Mouse (Mus musculus) regulatory T cell (primary cell): Measurements from ENCODE around the gene Rps19.
"Not testable (repeated sequence)": the region's sequence is repeated elsewhere in the genome, so short reads cannot be mapped to it uniquely, and the experiment has no call there.

Experiments
- in situ Hi-C: fragments of 300-600 bp; cut with MboI, MseI; formaldehyde crosslinking; loops from one replicate; pipeline ENCODE4 v1.15.1; 2025; ENCODE audit warnings: high pct_unique_total_duplicates

Gene Rps19

DNA sequence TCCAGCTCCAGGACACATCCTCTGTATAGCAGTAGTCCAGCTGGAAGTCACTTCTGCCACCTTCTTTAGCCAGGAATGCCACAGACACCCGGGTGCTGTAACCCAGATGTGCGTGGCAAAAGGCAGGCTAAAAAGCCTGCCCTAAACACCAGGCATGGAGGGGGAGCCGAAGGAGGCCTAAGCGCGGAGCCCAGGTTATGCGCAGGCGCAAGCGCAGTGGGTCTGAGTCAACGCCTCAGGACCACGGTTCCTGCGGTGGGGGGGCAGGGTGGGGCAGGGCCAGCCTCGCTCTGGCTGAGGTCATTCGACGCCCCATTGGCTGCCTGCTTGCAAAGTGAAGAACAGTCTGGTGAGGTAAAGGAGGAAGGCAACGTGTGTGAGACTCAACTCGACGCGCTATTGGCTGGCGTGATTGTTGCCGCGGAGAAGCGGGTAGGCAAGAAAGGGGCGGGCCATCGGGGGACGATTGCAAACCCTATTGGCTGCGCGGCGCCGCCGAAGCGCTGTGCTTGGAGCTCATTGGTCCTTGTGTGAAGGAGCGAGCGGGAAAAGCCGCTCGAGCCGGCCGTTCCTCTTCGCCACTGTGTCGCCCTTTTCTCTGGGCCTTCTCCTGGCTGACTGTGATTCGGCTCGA is 14.5 kb upstream of the Rps19 start, which contains the start of the genes Lypd4 and Dmrtc2:
Gene Lypd4 (minus strand): TSS at position 410 of the 634 bp plus-strand sequence.
Gene Dmrtc2 (plus strand): TSS at position 526 of the 634 bp plus-strand sequence.
- in situ Hi-C loops: loop anchor here (5.0 kb wide), 1 partner anchor 37 kb away; no protein-coding TSS in a partner anchor

DNA sequence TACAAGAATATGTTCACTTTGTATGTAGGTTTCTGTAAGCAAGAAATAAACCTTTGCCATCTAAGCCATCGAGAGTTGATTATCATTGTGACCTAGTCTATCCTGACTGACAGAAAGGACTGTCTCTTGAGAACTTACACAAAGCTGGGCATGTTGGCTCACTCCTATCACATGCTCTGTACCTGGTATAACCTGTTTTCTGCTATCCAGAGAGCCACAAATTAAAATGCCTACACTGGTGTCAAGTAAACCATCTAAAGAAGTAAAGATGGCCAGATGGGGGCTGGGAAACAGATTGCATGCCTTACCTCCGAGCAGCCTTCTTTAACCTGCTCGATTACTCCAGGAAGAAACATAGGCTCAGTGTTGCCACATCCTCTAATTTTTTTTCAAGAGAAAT is 6.6 kb upstream of the Rps19 start:
- in situ Hi-C loops: no loop called here

DNA sequence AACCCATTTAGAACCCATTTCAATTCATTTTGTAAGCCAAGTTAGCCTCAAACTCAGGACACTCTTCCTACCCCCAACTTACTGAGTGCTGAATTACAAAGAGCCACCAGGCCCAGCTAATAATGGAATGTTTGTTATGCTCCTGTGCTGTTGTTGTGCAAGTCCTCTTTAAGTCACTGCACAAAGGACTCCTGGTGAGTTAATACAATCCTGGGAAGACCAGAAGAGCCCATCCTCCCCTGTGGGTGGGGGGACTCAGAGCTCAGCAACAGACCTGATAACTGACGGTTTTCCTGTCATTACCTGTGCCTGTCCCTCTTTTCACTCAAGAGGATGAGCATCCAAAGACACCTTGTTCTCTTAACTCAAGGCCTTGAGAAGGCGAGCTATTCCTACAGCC is 4.6 kb upstream of the Rps19 start:
- in situ Hi-C loops: no loop called here

DNA sequence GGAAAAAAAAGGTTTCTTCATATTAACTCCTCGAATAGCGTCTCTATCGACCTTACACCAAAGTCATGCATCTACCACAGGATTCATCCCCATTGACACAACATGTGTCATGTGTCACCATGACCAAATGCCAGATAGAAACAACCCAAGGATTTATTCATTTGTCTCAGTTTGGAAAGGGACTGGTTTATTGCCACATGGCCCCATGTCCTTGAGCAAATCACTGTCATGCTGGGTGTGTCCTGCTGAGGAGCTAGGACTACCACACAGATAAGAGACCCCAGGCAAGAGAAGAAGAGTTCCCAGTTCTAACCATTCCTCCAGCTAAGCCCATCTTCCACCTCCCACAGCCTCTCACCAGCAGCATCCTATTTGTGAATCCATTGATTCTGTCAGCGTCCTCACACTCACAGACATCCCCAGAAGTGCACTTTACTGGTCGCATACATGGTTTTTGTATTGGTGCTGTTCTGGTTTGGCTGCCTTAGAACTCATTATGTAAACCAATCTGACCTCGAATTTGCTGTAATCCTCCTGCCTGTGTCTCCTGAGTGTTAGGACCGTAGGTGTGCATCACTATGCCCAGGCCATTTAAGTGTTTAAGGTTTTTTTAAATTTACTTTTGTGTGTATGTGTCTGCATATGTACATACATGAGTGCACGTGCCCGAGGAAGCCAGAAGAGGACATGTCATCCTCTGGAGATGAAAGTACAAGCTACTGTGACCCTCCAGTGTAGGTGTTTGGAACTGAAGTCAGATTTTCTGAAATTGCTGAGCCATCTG is 1.6 kb upstream of the Rps19 start:
- in situ Hi-C loops: no loop called here

DNA sequence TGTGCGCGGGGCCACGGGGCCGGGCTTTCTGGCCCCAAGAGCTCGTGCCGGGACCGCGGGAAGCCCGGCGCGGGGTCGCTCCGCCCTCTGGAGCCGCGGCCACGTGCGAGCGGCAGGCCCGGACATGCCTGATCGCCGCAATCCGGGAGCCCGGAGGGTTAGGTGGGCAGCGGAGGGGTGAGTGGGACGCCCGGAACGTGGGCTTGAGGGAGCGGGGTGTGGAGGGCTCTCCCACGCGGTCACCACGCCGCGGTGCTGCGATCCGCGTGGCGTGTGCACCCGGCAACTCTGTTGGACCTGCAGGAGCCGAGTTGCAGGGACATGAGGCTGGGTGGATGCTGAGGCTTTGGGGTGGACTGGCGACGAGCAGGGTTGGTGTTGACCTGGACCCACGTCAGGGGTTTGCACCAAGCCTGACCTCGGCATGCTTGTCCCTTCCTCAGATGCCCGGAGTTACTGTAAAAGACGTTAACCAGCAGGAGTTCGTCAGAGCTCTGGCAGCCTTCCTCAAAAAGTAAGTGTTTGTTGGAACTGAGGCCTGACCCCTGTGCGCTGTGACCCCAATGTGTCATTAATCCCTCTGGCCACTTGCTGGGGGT is 621 bp downstream of the Rps19 start:
- in situ Hi-C loops: loop anchor here (5.0 kb wide), 1 partner anchor 88 kb away; the partner anchor contains the start of gene Rabac1

DNA sequence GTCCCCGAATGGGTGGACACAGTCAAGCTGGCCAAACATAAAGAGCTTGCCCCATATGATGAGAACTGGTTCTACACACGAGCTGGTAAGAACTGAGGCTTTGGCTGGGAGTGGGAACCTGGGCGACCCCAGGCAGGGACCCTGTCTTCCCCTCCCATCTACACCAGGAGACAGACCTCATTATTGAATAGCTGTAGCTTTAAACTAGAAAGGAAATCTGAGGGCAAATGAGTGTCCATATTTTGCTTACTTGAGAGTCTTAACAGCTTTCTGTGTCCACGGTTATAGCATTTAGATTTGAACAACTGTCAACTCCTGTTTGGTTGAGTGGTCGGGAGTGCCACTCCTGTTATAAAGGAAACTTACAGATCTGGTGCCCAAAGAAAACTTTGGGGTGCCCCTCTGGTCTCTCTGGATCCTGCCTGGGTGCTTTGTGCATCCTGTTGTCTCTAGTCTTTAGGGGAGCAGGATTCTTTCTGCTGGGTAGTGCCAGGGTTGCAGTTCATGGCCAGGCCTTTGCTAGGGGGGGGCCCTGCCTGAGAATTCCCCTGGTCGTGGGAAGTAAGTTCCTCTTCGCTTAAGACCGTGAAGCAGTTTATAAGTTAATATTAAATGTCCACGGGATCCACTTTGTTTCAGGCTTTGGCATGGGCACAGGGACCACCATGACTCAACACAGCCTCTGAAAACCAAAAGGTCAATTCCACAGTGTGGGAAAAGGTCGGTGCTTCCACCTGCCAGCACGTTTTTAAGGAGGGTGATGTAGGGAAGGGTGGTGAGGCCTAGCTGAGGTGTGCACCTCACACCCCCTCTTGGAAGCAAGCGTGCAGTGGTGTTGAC is 1.5 kb downstream of the Rps19 start:
- in situ Hi-C loops: loop anchor here (5.0 kb wide), 1 partner anchor 87 kb away; the partner anchor contains the start of gene Rabac1

DNA sequence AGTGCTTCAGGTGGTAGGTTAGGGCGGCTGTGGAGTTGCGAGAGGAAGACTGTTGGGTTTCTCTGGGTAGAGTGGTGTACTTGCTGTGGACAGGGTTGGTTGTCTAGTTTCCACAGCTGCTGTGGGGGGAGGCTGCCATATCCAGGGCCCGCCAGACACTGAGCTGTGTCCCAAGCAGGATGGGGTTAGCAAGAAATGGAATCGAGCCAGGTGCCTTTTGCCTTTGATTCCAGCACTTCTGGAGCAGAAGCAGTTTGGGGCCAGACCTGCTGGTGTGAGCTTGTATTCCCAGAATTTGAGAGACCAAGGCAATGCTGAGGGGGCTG is 2.1 kb downstream of the Rps19 start:
- in situ Hi-C loops: loop anchor here (5.0 kb wide), 1 partner anchor 86 kb away; the partner anchor contains the start of gene Rabac1

DNA sequence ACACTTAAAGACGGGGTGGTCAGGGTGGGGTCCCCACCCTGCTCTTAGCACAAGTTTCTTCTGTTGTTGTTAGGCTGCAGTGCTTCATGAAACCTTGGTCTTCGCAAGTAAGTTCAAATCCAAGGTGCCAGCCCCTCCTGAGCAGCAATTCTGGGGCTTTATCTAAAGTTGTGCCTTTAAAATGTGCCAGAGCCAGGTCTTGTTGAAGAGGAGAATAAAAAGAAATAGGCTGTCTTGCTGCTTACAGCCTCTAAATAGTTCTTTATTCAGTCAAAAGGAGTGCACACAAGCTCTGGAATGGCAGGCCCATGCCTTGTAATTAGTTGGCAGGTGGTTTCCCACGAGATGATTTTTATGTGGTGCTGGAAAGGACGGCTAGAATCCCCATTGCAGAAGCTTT is 2.9 kb downstream of the Rps19 start:
- in situ Hi-C loops: loop anchor here (5.0 kb wide), 1 partner anchor 85 kb away; the partner anchor contains the start of gene Rabac1

DNA sequence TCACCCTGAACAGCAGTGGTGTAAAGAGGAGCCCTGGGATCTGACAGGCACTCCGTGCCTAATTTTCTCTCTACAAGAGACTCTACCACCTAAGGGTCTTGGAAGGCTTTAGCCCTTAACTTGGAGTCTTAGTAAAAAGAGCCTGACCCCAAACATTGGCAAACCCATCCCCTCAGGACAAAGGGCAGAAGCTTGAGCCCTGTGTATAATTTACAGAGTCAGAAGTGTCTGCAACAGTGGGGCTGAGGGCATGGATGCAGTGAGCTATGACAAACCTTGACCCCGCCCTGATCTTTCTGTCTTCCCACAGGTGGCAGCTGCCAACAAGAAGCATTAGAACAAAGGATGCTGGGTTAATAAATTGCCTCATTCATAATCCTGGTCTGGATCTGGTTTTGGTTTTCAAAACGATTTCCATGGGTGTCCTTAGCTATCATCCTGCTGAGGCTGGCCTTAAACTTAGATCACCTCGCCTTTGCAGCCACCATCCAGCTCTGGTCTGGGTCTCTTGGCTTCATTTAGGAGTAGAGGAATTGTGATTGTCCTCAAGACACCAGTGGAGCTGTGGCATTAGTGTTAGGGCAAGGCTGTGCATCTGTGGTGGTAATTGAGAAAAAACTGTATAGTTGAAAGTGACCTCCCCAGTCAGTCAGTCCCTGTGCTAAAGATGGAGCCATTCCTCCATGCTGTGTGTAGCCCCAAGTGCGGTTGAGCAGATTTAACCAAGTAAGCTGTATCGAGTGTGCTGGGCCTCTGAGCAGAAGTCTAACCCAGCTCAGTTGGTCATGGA is 5.5 kb downstream of the Rps19 start:
- in situ Hi-C loops: loop anchor here (5.0 kb wide), 1 partner anchor 83 kb away; the partner anchor contains the start of gene Rabac1

DNA sequence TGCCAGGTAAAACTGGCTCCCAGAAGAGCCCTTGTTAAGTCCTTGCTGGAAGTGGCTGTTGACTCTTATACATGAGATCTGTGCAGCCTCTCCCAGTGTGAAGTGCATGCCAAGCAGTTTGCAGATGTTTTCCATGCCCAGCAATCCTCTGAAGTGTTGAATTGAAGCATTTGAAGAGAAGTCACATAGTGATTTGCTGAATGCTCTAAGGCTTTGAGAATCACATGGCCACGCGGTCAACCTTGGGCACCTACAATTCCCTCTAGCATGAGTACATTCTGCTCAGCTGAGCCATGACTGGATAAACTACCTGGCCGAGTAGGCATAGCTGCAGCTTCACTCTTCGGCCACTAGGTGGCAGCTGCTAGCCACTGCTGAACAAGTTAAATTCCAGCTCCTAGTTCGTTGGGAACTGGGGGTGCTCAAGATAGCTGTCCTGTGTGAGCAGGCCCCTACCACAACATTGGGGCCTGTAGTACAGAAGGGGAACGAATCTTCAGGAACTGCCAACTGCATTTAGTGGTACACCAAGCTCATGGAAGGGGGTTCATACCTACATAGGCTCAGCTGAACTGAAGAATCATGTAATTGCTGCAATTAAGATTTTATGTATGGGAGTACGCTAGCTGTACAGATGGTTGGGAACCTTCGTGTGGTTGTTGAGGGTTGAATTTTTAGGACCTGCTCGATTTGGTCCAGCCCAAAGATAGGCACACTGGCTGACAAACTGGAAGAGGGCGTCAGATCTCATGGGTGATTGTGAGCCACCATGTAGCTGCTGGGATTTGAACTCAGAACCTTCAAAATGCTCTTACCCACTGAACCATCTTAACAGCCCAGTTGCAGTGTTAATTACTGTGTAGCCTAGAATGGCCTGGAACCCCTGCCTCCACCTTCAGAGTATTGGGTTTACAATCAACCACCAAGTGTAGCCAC is 6.4 kb downstream of the Rps19 start:
- in situ Hi-C loops: no loop called here

DNA sequence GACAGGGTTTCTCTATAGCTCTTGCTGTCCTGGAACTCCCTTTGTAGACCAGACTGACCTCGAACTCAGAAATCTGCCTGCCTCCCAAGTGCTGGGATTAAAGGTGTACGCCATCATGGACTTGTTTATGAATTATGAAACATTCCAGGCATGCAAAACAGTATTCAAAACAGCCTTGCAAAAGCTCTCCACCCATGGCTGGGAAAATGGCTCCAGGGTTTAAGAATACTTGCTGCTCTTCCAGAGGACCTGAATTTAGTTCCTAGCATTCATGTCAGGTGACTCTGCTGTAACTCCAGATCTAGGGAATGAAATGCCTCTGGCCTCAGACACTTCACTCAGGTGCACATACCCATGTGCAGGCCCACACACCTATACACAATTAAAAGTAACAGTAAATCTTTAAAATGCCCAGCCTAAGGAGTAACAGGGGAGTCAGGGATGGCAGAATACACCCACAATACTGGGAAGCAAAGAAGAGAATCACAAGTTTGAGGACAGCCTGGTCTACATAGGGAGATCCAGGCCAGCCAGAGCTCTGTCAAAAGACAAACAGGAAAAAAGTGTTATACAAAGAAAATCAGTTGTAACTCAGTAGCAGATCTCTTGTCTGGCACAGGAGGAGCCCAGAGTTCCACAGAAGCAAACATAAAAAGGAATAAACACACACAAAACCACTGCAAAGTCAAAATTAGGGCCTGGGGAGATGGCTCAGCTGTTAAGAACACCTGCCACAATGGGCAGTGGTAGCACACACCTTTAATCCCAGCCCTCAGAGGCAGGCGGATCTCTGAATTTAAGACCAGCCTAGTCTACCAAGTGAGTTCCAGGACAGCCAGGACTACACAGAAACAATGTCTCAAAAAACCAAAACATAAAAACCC is 7.3 kb downstream of the Rps19 start:
- in situ Hi-C loops: no loop called here

DNA sequence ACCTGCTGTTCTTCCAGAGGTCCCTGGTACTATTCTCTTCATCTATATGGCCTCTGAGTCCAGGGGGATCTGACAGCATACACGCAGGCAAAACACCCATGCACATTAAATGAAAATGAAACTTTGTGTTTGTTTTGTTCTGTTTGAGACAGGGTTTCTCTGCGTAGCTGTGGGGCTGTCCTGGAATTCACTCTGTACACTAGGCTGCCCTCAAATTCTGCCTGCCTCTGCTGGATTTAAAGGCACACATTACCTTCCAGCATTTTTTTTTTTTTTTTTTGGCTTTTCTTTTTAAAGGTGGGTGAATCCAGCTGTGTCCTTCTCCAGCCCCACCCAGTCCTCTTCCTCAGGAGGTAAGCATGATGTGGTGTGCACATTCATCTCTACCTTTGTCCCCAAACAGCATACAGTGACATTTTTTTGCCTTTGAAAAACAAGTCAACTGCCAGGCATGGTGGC is 8.0 kb downstream of the Rps19 start:
- in situ Hi-C loops: no loop called here

DNA sequence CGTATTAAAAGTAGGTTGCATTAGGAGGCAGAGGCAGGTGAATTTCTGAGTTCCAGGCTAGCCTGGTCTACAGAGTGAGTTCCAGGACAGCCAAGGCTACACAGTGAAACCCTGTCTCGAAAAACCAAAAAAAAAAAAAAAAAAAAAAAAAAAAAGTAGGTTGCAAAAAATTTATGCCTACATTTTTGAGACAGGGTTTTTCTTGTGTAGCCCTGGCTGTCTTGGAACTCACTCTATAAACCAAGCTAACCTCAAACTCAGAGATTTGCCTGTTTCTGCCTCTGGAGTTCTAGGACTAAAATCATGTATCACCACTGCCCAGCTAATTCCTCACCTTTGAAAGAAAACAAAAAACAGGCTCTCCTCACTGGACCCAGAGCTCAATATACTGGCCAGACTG is 11.6 kb downstream of the Rps19 start:
- in situ Hi-C loops: not testable (repeated sequence)

DNA sequence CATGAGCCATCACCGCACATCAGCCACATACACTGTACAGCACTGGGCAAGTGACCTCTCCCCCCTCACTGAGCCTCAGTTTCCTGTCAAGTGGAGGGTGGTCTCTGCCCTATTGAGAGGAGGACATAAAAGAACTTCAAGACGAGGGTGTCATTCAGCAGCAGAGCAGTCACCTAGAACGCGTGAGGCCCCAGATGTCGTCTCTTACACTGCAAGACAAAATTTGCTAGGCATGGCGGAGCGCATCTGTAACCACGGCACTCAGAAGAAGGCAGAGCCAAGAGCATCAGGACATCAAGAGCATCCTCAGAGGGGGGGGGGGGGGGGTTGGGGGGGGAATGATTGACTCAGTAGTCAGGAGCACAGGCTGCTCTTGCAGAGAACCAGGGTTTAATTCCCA is 12.1 kb downstream of the Rps19 start:
- in situ Hi-C loops: no loop called here

DNA sequence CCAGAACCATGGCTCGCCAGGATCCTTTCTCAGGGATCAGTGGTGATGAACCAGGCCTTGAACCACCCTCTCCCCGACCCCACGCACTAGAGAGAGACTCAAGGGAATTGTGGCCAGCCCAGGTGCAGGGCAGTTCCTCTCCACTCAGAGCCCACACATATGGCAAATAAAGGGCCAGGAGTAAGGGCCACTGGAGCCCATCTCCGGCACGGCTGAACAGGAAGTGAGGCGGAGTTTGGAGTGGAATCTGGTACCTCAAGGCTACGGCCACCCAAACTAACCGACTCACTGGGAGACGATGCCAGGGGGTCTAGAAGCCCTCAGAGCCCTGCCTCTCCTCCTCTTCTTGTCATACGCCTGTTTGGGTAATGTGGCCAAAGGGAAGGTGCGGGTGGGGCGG is 13.1 kb downstream of the Rps19 start, which contains the start of gene Cd79a:
Gene Cd79a (plus strand): TSS at position 158 of the 400 bp plus-strand sequence.
- in situ Hi-C loops: no loop called here

DNA sequence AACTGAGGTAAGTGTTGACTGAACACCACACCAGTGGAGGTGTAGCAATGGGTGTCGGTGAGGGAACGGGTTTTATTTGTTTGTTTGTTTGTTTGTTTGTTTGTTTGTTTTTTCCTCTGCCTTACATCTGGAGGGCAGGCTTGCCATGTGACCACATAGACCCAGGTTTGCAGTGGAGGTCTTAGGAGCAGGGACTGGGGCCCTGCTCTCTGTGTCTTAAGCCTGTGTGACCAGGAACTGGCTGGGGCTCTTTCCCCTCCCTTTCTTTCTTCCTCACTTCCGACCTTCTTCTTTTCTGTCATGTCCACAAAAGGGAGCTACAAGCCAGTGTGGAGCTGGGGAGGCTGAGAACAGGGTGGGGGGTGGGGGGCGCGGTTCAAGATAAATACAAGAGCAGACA is 13.8 kb downstream of the Rps19 start:
- in situ Hi-C loops: no loop called here

DNA sequence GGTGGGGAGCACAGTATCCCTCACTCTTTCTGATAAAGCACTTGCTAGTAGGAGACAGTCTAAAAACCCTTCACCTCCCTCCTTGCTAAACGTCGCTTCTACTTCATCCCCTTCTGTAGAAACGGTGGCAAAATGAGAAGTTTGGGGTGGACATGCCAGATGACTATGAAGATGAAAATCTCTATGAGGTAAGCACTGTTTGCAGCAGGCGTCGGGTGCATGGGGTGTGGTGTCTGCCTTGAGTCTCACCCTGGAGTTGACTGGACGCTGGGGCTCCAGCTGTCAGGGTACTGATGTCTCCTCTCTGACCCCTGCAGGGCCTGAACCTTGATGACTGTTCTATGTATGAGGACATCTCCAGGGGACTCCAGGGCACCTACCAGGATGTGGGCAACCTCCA is 16.9 kb downstream of the Rps19 start:
- in situ Hi-C loops: no loop called here

DNA sequence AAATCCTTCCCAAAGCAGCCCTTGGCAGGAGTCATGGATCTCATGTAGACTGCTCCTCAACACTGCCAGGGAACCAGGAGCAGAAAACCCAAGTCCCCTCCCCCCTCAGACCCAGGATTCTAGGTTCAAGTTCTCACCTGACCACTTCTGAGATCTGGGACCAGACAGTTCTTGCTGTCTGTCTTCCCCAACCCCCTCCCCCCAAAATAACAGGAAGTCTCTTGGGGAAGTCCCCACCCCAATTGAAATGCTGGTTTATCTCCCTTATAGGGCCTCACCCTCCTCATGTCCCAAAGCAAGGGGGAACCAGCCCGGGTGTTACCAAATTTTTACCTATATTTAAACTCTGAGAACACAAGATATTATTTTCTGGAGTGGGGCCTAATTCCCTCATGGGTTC is 17.7 kb downstream of the Rps19 start:
- in situ Hi-C loops: no loop called here
